Mouse (Mus musculus) hindbrain, embryonic 16.5 days (tissue): Measurements from ENCODE around the gene Tgm2. TPM values are rescaled to one million over a fixed set of nuclear protein-coding genes. Genes with fewer than 3 reads are reported as not detected.

Experiments
- ATAC-seq: fragments of 200-750 bp; cut with Nextera tagmentation; 2 replicates; pipeline ENCODE4 v1.8.0; 2017; ENCODE audit warnings: moderate TSS enrichment, moderate library complexity
- H3K27ac ChIP-seq: fragments of 300-500 bp; sonication (generic); 2 replicates; pipeline ENCODE4 v1.5.1; 2014; ENCODE audit warnings: low read depth, mild to moderate bottlenecking, control low read depth, low read length, moderate library complexity
- H3K27me3 ChIP-seq: fragments of 300-500 bp; sonication (generic); replicated peaks from 2 replicates; pipeline ENCODE4 v1.6.1; 2014; ENCODE audit warnings: low read length; ENCODE audit not compliant: control insufficient read depth, insufficient read depth
- H3K36me3 ChIP-seq: fragments of 300-500 bp; sonication (generic); 2 replicates; pipeline ENCODE4 v1.6.1; 2014; ENCODE audit warnings: mild to moderate bottlenecking, low read length, moderate library complexity, mixed read lengths; ENCODE audit not compliant: control insufficient read depth, insufficient read depth
- H3K4me1 ChIP-seq: fragments of 300-500 bp; sonication (generic); 2 replicates; pipeline ENCODE4 v1.6.1; 2014; ENCODE audit warnings: low read depth, low read length; ENCODE audit not compliant: control insufficient read depth, insufficient read depth
- H3K4me2 ChIP-seq: fragments of 300-500 bp; sonication (generic); 2 replicates; pipeline ENCODE4 v1.6.1; 2014; ENCODE audit warnings: mild to moderate bottlenecking, low read length, control low read depth, moderate library complexity
- H3K4me3 ChIP-seq: fragments of 300-500 bp; sonication (generic); 2 replicates; pipeline ENCODE4 v1.5.1; 2014; ENCODE audit warnings: mild to moderate bottlenecking, low read length, control low read depth, moderate library complexity
- H3K9ac ChIP-seq: fragments of 300-500 bp; sonication (generic); 2 replicates; pipeline ENCODE4 v1.6.1; 2014; ENCODE audit warnings: low read depth, mild to moderate bottlenecking, control low read depth, low read length, moderate library complexity
- H3K9me3 ChIP-seq: fragments of 300-500 bp; sonication (generic); 2 replicates; pipeline ENCODE4 v1.6.1; 2014; ENCODE audit warnings: mild to moderate bottlenecking, low read length, moderate library complexity; ENCODE audit not compliant: control insufficient read depth
- WGBS: fragments of 180-500 bp; shearing (Covaris S2); extraction: QIAGEN DNeasy Blood & Tissue Kit; methylation state at CpG from one replicate; pipeline ENCODE4 v1.1.7; 2014; 5-methylcytosine and 5-hydroxymethylcytosine counted together
- polyA plus RNA-seq: library from polyadenylated mRNA; unstranded; fragments of >200 nt; fragmentation: Nextera tagmentation; extraction: Ambion mirVana; gene quantifications from 2 replicates; pipeline ENCODE4 v1.2.1, GENCODE M21; 2015

Tgm2 gene
- polyA plus RNA-seq, 1 experiment from 2014 or later = 7.9 TPM

DNA sequence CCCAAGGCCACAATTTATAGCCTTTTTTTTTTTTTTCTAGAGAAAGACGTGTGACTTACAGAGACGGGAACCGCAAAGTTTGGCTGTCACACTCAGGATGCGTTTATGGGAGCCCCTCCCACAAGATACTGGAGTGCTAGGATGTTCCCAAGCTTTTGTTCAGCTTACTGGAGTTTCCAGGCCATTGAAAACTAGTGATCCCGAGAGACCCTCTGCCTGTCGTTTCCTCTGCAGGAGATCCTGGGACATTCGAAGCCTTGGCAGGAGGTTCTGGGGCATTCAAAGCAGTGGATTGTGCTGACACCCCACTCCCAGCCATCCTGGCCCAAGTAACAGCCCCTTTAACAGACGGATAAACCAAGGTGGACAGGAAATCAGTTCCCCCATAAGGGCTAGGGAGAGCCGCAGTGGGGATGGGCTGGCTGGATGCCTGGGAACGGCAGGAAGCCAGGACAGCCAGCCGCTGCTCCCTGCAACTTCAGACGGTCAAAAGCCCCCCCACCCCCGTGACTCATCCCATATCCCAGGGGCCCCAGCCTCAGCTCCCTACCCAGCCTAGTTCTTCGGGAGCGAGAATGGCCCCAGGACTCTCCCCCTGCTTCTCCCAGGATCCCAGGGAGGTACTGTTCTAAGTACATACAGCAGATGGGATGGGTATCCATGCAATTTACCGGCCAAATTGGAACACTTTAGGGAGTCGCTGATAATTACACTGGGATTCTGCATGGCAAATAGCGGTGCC lies 33.3 kb upstream of the Tgm2 start:
- 0 out of 2 replicates have a peak, but pooled peaks have one; percentile 26 for ATAC-seq
- Histone ChIP-seq H3K9ac (peak overlapping the region; percentile 27), H3K36me3 (no peaks in the 10 kb centered on the region), H3K4me1 (peaks cover 20% of the 10 kb centered on the region), H3K27me3 (no peaks in the 10 kb centered on the region), H3K4me2 (peak overlapping the region; percentile 50), H3K27ac (no peak overlapping the region), H3K4me3 (peak overlapping the region; percentile 28), H3K9me3 (no peaks in the 10 kb centered on the region)
- WGBS = 13% methylated on average over 18 of the region's 18 CpGs

DNA sequence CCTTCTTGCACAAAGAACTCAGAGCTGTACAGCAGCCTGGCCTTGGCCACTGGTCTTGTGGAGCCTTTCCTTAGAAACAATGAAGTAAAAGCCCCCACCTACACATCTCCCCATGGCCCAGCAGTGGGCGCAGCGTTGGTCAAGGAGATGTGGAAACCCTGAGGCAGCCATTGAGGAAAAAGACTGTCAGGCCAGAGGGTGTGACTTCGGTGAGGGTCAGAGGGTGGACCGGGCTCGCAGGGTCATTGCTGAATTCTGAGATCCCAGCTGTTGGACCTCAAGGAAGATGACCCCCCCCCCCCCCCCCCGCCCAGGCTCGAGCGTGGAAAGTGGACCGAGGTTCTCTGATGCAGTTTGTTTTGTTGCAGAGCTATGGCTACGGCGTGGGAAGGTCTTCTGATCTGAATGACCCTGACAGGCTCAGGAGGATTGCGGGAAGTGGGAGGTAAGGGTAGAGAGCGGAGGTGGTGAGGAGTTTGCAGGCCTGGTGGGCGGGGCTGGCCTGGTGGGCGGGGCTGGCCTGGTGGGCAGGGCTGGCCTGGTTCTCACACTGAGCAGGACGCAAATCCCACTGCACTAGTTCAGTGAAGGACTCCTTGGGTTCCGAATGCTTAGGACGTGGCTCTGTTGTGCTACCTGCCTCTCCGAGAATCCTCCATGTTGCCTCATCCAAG lies 32.6 kb upstream of the Tgm2 start:
- WGBS = 10% methylated on average over 19 of the region's 19 CpGs
- H3K36me3 ChIP-seq = no peaks in the 10 kb centered on the region
- peak; percentile 21; the same call in 1 of the 2 replicates for ATAC-seq
- H3K27ac ChIP-seq = no peak overlapping the region; the same call in 1 of the 2 replicates
- H3K4me3 ChIP-seq = peak overlapping the region; percentile 28
- peaks cover 20% of the 10 kb centered on the region for H3K4me1 ChIP-seq
- peak overlapping the region; percentile 27 for H3K9ac ChIP-seq
- no peaks in the 10 kb centered on the region for H3K27me3 ChIP-seq
- H3K9me3 ChIP-seq = no peaks in the 10 kb centered on the region
- peak overlapping the region; percentile 50 for H3K4me2 ChIP-seq

GRCm38 (mm10) chr2:158178139-158178538 lies 31.9 kb upstream of the Tgm2 start:
- no peak overlapping the region for H3K9ac ChIP-seq
- ATAC-seq = no peak
- H3K4me3 ChIP-seq = no peak overlapping the region
- WGBS = 76% methylated on average over 4 of the region's 4 CpGs
- H3K4me2 ChIP-seq = no peak overlapping the region
- peaks cover 20% of the 10 kb centered on the region for H3K4me1 ChIP-seq
- H3K9me3 ChIP-seq = no peaks in the 10 kb centered on the region
- H3K36me3 ChIP-seq = no peaks in the 10 kb centered on the region
- H3K27me3 ChIP-seq = no peaks in the 10 kb centered on the region
- peak overlapping the region; percentile 2; the same call in 1 of the 2 replicates for H3K27ac ChIP-seq

- WGBS = 28% methylated on average over 3 of the region's 3 CpGs
- H3K4me3 ChIP-seq = no peak overlapping the region
- ATAC-seq = no peak
- no peaks in the 10 kb centered on the region for H3K9me3 ChIP-seq
- peaks cover 20% of the 10 kb centered on the region for H3K4me1 ChIP-seq
- H3K4me2 ChIP-seq = no peak overlapping the region
- no peaks in the 10 kb centered on the region for H3K27me3 ChIP-seq
- H3K9ac ChIP-seq = no peak overlapping the region; the same call in 1 of the 2 replicates
- H3K27ac ChIP-seq = peak overlapping the region; percentile 2; the same call in 1 of the 2 replicates
- H3K36me3 ChIP-seq = no peaks in the 10 kb centered on the region
Observed at GRCm38 (mm10) chr2:158177574-158177973, 31.3 kb upstream of the Tgm2 start.

DNA sequence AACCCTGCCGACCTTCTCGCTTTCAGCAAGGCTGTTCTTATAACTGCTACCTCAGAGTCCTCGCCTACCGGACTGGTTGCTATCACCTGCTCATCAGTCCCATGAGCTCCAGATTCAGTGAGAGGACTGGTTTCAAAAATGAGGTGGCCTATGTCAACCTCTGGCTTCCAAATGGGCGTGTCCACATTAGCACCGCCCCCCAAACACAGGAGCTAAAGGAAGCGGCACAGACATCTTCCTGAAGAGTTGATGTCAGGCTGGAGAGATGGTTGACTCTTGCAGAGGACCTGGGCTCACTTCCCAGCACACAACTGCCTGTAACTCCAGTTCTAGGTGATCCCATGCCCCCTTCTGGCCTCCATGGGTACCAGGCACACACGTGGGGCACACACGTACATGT lies 30.5 kb upstream of the Tgm2 start:
- no peak for ATAC-seq
- Histone ChIP-seq H3K4me1 (peaks cover 20% of the 10 kb centered on the region), H3K4me2 (no peak overlapping the region), H3K27ac (no peak overlapping the region), H3K4me3 (no peak overlapping the region), H3K36me3 (no peaks in the 10 kb centered on the region), H3K9ac (no peak overlapping the region), H3K27me3 (no peaks in the 10 kb centered on the region), H3K9me3 (no peaks in the 10 kb centered on the region)
- WGBS = 94% methylated on average over 9 of the region's 9 CpGs

DNA sequence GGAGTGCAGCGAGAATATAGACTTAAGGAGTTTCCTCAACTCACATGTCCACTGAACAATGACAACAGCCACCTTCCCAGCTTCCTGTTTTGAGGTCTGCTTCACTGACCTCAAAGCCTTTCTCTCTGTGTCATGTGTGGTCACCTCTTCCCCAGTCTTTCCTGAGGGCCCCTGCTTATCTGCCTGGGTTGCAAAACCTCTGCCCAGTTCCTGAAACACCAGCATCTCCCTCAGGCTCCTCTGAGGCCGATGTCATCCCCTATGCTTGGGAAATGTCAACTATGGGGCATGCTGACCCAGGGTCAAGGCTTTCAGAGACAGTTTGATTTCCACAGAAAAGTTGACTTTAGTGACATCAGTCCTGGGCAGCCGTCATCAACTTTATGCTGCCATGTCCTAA lies 29.2 kb upstream of the Tgm2 start:
- 77% methylated on average over 3 of the region's 3 CpGs for WGBS
- Histone ChIP-seq H3K27ac (no peak overlapping the region), H3K27me3 (no peaks in the 10 kb centered on the region), H3K9ac (no peak overlapping the region), H3K4me1 (peaks cover 14% of the 10 kb centered on the region), H3K36me3 (no peaks in the 10 kb centered on the region), H3K4me3 (no peak overlapping the region), H3K9me3 (no peaks in the 10 kb centered on the region), H3K4me2 (no peak overlapping the region)
- no peak for ATAC-seq

DNA sequence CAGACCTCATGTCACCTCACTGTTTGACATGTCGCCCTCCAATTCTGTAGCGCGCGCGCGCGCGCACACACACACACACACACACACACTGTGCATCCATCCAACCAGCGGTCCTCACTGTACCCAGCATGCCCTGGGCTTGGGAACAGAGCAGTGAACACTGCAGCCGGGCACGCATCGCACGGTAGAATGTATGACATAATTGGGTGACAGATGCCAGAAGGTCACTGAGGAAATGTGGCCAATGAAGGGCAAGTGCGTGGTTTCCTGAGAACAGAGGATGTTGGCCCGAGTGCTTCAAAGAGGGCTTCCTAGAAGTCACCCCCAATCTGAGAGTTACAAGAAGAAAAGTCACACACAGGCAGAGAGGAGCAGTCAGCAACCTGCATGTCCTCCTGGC lies 28.7 kb upstream of the Tgm2 start:
- no peak for ATAC-seq
- whole genome bisulfite sequencing = 89% methylated on average over 15 of the region's 15 CpGs

GRCm38 (mm10) chr2:158174438-158174837 lies 28.2 kb upstream of the Tgm2 start:
- 82% methylated on average over 5 of the region's 5 CpGs for WGBS
- no peak for ATAC-seq
- no peaks in the 10 kb centered on the region for H3K9me3 ChIP-seq
- no peak overlapping the region for H3K4me3 ChIP-seq
- H3K27ac ChIP-seq = no peak overlapping the region
- no peaks in the 10 kb centered on the region for H3K36me3 ChIP-seq
- H3K4me2 ChIP-seq = no peak overlapping the region
- no peak overlapping the region for H3K9ac ChIP-seq
- peaks cover 10% of the 10 kb centered on the region for H3K4me1 ChIP-seq
- no peaks in the 10 kb centered on the region for H3K27me3 ChIP-seq

More for the DNA sequence above, 28.7 kb upstream of the Tgm2 start:
- Histone ChIP-seq H3K9ac (no peak overlapping the region), H3K4me3 (no peak overlapping the region), H3K9me3 (no peaks in the 10 kb centered on the region), H3K27me3 (no peaks in the 10 kb centered on the region), H3K4me2 (no peak overlapping the region), H3K36me3 (no peaks in the 10 kb centered on the region), H3K27ac (no peak overlapping the region), H3K4me1 (peaks cover 14% of the 10 kb centered on the region)

- no peak for ATAC-seq
Observed at GRCm38 (mm10) chr2:158170394-158170793, 24.2 kb upstream of the Tgm2 start.

More at GRCm38 (mm10) chr2:158170394-158170793, 24.2 kb upstream of the Tgm2 start:
- H3K4me2 ChIP-seq = no peak overlapping the region
- H3K36me3 ChIP-seq = no peaks in the 10 kb centered on the region
- no peaks in the 10 kb centered on the region for H3K9me3 ChIP-seq
- WGBS = 79% methylated on average over 2 of the region's 2 CpGs
- no peaks in the 10 kb centered on the region; the same call in 1 of the 2 replicates for H3K4me1 ChIP-seq
- no peak overlapping the region for H3K9ac ChIP-seq
- no peaks in the 10 kb centered on the region for H3K27me3 ChIP-seq
- H3K4me3 ChIP-seq = no peak overlapping the region
- H3K27ac ChIP-seq = no peak overlapping the region
